Mouse (Mus musculus) urinary bladder, postnatal 10 days (tissue): ENCODE data around the gene Gpr15.

Experiments
- DNase-seq: peaks from one replicate; pipeline ENCODE4 v3.0.0; 2022; ENCODE audit warnings: low spot score

Gene Gpr15

DNA sequence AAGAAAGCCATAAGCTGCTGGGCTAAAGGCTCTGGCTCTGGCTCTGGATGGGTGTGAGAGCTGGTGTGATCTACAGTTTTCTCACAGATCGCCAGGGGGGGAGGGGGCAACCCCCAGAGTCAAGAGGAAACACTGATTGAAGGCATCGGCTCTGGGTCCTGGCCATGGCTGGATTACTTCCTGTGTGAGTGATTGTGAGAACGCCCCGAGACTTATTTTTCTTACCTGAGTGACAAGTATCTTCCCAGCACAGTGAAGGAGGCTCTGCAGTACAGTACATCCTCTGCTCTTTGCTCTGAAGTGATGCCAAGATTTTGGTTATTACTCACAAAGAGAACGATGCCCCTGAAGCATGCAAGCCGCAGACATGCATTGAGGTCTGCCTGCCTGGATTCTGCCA is 17.1 kb downstream of the Gpr15 start:
- no peak for DNase-seq

DNA sequence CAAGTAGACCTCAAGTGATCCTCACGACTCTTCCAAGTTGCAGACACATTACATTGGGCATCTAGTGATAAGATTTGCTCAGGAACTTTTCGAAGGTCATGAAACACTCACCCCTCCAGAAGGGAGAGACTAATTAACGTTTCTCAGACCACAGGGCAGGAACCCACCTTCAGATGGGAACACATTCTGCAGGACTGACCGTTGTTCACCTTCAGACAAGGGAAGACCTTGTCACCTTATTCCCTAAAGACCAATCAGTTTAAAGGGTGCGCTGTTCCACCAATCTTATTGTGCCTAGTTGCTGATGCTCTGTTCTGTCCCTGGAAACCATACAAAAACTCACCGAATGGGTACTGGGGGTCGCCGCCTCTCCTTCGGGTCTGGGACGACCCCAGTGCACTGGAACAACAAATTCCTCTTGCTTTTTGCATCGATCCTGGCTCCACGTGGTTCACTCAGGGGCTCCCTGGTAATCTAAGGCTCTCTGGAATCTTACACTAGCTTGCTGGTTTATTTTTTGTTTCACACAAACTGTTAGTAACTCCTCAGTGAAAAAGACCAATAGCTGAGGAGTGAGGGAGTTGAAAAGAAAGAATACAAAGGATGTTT is 17.9 kb downstream of the Gpr15 start:
- no peak for DNase-seq

GRCm38 (mm10) chr16:58700174-58700573 is 18.7 kb downstream of the Gpr15 start:
- DNase-seq = no peak

DNA sequence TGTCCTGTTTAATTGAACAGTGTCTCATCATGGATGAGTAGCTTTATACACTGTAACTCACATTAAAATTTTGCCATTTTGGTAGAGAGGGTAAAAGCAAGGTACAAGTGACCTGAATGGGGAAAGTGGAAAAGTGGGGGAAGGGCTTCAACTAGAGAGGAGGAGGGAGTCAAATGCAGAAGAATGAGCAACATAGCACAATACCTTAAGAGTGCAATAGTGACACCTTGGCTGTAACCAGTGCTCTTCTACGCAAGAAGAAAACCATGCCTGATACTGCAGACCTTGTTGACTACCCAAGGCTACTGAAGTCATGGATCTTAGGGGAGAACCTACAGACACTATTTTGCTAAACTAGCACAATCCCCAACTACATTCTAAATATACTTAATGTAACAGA is 21.6 kb downstream of the Gpr15 start:
- no peak for DNase-seq

GRCm38 (mm10) chr16:58696796-58697195 is 22.1 kb downstream of the Gpr15 start:
- no peak for DNase-seq

GRCm38 (mm10) chr16:58694091-58694490 is 24.8 kb downstream of the Gpr15 start:
- DNase-seq = no peak

GRCm38 (mm10) chr16:58690322-58690732 is 28.5 kb downstream of the Gpr15 start:
- no peak for DNase-seq

GRCm38 (mm10) chr16:58689555-58690169 is 29.2 kb downstream of the Gpr15 start:
- DNase-seq = no peak

DNA sequence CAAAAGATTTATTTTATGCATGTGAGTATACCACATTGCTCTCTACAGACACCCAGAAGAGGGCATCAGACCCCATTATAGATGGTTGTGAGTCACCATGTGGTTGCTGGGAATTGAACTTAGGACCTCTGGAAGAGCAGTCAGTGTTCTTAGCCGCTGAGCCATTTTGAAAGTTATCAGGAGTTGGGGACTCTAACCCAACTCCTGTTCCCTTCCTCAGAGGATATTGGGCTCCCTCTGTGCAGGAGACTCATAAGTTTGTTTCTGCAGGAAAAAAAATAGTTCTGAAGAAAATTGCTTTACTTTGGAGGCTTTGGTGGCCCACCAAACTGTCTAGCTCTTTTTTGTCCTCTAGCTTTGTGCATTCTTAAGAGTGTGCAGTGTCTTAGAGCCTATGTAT is 30.3 kb downstream of the Gpr15 start:
- no peak for DNase-seq

GRCm38 (mm10) chr16:58685548-58686537 is 33.0 kb downstream of the Gpr15 start:
- DNase-seq = no peak

- no peak for DNase-seq
Observed at GRCm38 (mm10) chr16:58684537-58684936, 34.3 kb downstream of the Gpr15 start.

- no peak for DNase-seq
Observed at GRCm38 (mm10) chr16:58683911-58684310, 35.0 kb downstream of the Gpr15 start.

DNA sequence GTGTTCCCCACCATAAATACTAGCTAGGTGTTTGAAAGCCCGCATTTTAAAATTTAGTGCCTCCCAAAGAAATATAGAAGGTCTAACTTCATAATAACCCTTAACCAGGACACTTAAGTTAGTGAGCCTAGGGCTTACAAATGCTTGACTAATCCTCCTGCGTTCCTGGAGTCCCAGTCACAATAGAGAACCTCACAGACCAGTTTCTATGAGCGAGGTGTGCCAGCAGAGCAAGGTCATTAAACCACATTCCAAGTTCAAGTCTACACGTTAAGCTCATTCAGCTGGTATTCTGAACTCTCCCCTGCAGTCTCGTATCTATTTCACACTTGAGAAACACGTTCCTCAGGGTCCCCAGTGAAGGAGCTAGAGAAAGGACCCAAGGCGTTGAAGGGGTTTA is 36.0 kb downstream of the Gpr15 start:
- no peak for DNase-seq

DNA sequence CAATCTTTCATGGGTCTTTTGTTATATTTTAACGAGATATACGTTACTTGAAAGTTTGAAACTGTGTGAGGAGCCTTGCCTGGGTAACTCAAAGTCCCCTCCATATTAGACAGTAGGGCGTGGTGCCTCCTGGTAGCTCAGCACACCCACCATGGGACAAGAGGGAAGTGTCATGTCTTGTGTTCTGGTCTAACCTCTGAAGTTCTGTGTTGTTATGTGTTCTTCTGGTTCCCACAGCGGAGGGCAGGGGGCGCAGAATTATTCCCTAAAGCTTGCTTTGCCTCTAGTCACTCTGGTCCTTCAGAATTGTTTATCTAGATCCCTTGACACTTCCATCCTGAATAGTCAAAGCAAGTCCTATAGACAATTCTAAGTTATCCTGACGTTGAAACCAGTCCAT is 36.8 kb downstream of the Gpr15 start:
- DNase-seq = no peak

DNA sequence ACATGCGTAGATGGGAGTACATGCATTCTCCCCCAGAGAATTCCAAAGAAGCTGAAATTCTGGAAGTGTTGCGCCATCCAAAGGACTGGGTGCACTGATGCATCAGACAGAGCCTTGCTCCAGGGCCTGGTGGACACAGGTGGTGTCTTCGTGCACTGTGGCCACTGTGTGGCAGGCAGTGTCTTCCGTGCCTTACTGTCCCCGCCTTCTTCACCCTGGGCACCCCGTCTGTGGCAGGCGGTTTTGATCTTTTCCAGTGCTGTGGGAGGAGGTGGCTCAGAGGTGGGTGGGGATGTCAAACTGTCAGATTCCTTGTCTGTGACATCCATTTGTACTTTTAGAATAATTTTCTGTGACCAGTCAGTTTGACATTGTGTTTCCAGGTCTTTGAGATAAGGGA is 40.2 kb downstream of the Gpr15 start:
- no peak for DNase-seq

DNA sequence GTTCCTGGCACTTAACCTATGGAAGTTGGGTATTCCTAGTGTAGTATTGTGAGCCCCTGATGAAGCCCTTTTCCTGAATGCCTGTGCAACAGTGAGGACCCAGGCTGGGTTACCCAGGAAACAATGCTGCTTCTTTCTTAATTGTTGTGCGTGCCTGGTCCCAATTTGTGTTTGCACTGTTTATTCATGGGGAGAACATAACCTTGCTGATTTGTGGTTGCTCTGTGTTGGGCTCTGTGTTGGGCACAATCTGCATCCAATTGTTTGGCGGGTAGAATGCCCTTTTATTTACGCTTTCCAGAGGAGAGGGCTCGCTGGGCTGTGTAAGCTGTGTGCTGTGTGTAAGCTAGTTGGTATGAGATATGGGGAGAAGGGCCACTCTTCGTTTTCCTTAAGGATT is 41.4 kb downstream of the Gpr15 start:
- DNase-seq = no peak

GRCm38 (mm10) chr16:58676633-58677032 is 42.2 kb downstream of the Gpr15 start:
- no peak for DNase-seq

DNA sequence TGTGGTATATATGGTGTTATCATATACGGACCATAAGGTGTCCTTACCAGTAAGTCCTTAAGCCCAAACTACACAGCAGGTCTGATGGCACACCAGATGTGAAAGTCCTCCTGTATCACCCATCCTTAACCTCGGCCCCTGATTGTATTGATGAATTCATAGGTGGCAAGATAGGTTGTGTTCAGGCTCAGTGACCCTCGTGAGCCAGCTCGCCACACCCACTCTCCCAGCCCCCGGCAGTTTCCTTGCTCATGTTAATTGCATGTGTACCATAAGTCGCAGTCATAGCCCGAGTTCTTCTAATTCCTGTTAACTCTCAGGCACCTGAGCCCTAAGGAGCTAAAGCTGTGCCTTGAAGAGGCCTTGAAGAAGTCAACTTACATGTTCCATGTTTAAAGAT is 42.7 kb downstream of the Gpr15 start:
- DNase-seq = no peak

- DNase-seq = no peak
Observed at GRCm38 (mm10) chr16:58675256-58675655, 43.6 kb downstream of the Gpr15 start.

GRCm38 (mm10) chr16:58673811-58674410 is 45.0 kb downstream of the Gpr15 start:
- DNase-seq = no peak

- DNase-seq = no peak
Observed at GRCm38 (mm10) chr16:58672396-58672795, 46.5 kb downstream of the Gpr15 start.

DNA sequence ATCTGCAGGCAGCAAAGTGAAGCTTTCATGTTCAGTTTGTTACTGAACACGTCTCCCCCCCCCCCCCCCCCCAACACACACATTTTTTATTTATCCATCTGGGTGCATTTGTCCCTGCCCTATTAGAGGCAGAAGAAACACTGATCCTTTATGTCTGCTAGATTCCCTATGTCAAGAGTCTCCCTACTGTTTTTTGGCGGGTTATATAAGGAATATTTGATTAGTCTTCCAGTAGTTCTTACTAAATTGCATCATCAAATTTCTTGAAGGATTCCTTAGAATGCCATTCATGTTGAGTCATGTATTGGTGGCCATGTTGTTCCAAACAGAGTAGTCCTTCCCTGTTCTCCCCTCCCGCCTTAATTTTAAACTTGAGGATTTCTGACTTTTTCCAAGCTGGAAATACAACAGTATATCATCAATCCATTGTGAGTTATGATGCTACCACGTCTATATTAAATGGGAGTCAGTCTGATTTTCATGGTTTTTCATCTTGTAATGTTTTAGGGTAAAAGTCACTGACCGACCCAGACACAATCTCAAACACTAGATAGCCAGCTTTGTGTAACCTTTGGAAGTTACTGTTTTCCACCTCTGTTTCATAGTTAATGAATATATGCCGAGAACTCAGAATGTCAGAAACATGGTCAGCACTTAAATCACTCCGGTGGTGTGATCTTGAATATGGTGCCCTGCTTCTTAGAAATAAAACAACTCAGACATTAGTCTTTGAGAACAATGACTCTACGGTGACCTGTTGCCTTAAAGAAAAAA is 47.5 kb downstream of the Gpr15 start:
- no peak for DNase-seq
